Mouse (Mus musculus) midbrain, postnatal 0 days (tissue): ENCODE measurements around the gene Cc2d2a. TPM values are rescaled to one million over a fixed set of nuclear protein-coding genes. Genes with fewer than 3 reads are reported as not detected.
A peak's percentile ranks its signal among the peaks of the same experiment; 100 is the strongest.

Experiments
- ATAC-seq: fragments of 200-750 bp; cut with Nextera tagmentation; 2 replicates; pipeline ENCODE4 v1.8.0; 2017; ENCODE audit warnings: moderate number of reproducible peaks, mild to moderate bottlenecking, moderate TSS enrichment, moderate library complexity; ENCODE audit not compliant: low FRiP score
- DNase-seq: peaks from one replicate; pipeline ENCODE4 v3.0.0-alpha.2; 2015; ENCODE audit warnings: low spot score
- H3K27ac ChIP-seq: fragments of 300-500 bp; sonication (generic); 2 replicates; pipeline ENCODE4 v1.5.1; 2014; ENCODE audit warnings: low read depth, mild to moderate bottlenecking, low read length, mixed read lengths
- H3K27me3 ChIP-seq: fragments of 300-500 bp; sonication (generic); 2 replicates; pipeline ENCODE4 v1.6.1; 2014; ENCODE audit warnings: low read length, control low read depth, mixed read lengths; ENCODE audit not compliant: insufficient read depth
- H3K36me3 ChIP-seq: fragments of 300-500 bp; sonication (generic); 2 replicates; pipeline ENCODE4 v1.6.1; 2014; ENCODE audit warnings: low read length, control low read depth, mixed read lengths; ENCODE audit not compliant: insufficient read depth
- H3K4me1 ChIP-seq: fragments of 300-500 bp; sonication (generic); 2 replicates; pipeline ENCODE4 v1.6.1; 2014; ENCODE audit warnings: mild to moderate bottlenecking, control low read depth, antibody characterized with exemption, low read length, mixed read lengths; ENCODE audit not compliant: insufficient read depth
- H3K4me2 ChIP-seq: fragments of 300-500 bp; sonication (generic); 2 replicates; pipeline ENCODE4 v1.6.1; 2014; ENCODE audit warnings: low read depth, mild to moderate bottlenecking, low read length, mixed read lengths; ENCODE audit not compliant: poor library complexity, severe bottlenecking
- H3K4me3 ChIP-seq: fragments of 300-500 bp; sonication (generic); 2 replicates; pipeline ENCODE4 v1.5.1; 2014; ENCODE audit warnings: low read depth, mild to moderate bottlenecking, low read length, moderate library complexity
- H3K9ac ChIP-seq: fragments of 300-500 bp; sonication (generic); replicated peaks from 2 replicates; pipeline ENCODE4 v1.6.1; 2014; ENCODE audit warnings: mild to moderate bottlenecking, low read length, moderate library complexity, mixed read lengths; ENCODE audit not compliant: poor library complexity, severe bottlenecking
- H3K9me3 ChIP-seq: fragments of 300-500 bp; sonication (generic); 2 replicates; pipeline ENCODE4 v1.6.1; 2016; ENCODE audit warnings: low read length, control low read depth
- CTCF ChIP-seq: IDR thresholded peaks from 2 replicates; pipeline ENCODE4 v1.5.1; 2016; ENCODE audit warnings: antibody characterized with exemption, mild to moderate bottlenecking
- WGBS: fragments of 180-500 bp; shearing (Covaris S2); extraction: QIAGEN DNeasy Blood & Tissue Kit; methylation state at CpG from one replicate; pipeline ENCODE4 v1.1.7; 2014; 5-methylcytosine and 5-hydroxymethylcytosine counted together
- polyA plus RNA-seq: library from polyadenylated mRNA; unstranded; fragments of >200 nt; fragmentation: Nextera tagmentation; extraction: Ambion mirVana; gene quantifications from 2 replicates; pipeline ENCODE4 v1.2.1, GENCODE M21; 2015
- total RNA-seq: library from RNA; depleted of rRNA; stranded (reverse); fragments of >200 nt; gene quantifications from 2 replicates; pipeline ENCODE4 v1.2.3, GENCODE M21; 2014

Gene Cc2d2a
- total and polyA plus RNA-seq, 2 experiments from 2014 or later, result 4.7 to 8.6 TPM

GRCm38 (mm10) chr5:43745156-43745555, 83.0 kb downstream of the Cc2d2a start:
- H3K4me2 ChIP-seq, result no peak overlapping the region
- no peaks in the 10 kb centered on the region for H3K4me1 ChIP-seq
- DNase-seq (no peak), ATAC-seq (no peak)
- peaks cover 8% of the 10 kb centered on the region for H3K36me3 ChIP-seq
- no peak overlapping the region for H3K4me3 ChIP-seq
- no peak overlapping the region for H3K27ac ChIP-seq
- no peak overlapping the region for H3K9ac ChIP-seq
- no peaks in the 10 kb centered on the region for H3K9me3 ChIP-seq
- 59% methylated on average over 5 of the region's 5 CpGs for WGBS
- no peak for TF ChIP-seq CTCF
- no peaks in the 10 kb centered on the region for H3K27me3 ChIP-seq

- TF ChIP-seq CTCF, result no peak
- H3K4me2 ChIP-seq, result no peak overlapping the region
- H3K4me1 ChIP-seq, result no peaks in the 10 kb centered on the region
- no peak for ATAC-seq
- H3K27ac ChIP-seq, result no peak overlapping the region
- H3K9me3 ChIP-seq, result no peaks in the 10 kb centered on the region
- WGBS, result 93% methylated on average over 4 of the region's 4 CpGs
- no peak for DNase-seq
- peaks cover 5% of the 10 kb centered on the region; the same call in 1 of the 2 replicates for H3K36me3 ChIP-seq
- H3K27me3 ChIP-seq, result no peaks in the 10 kb centered on the region
- H3K4me3 ChIP-seq, result no peak overlapping the region
- no peak overlapping the region for H3K9ac ChIP-seq
Observed at GRCm38 (mm10) chr5:43748039-43748438, 85.9 kb downstream of the Cc2d2a start.

- no peaks in the 10 kb centered on the region for H3K9me3 ChIP-seq
- no peaks in the 10 kb centered on the region for H3K27me3 ChIP-seq
- H3K36me3 ChIP-seq, result peaks cover 3% of the 10 kb centered on the region; the same call in 1 of the 2 replicates
- no peaks in the 10 kb centered on the region for H3K4me1 ChIP-seq
- ATAC-seq (no peak), DNase-seq (no peak)
- H3K4me2 ChIP-seq, result no peak overlapping the region
- TF ChIP-seq CTCF, result no peak
- no peak overlapping the region for H3K27ac ChIP-seq
- H3K9ac ChIP-seq, result no peak overlapping the region
- no peak overlapping the region for H3K4me3 ChIP-seq
- WGBS, result 84% methylated on average over 3 of the region's 3 CpGs
Observed at GRCm38 (mm10) chr5:43749092-43749491, 86.9 kb downstream of the Cc2d2a start.

- Histone ChIP-seq H3K9me3 (no peaks in the 10 kb centered on the region), H3K27me3 (no peaks in the 10 kb centered on the region), H3K9ac (no peak overlapping the region), H3K27ac (no peak overlapping the region), H3K36me3 (peaks cover 16% of the 10 kb centered on the region), H3K4me1 (no peaks in the 10 kb centered on the region), H3K4me3 (no peak overlapping the region), H3K4me2 (no peak overlapping the region)
- no peak for ATAC-seq
- 88% methylated on average over 3 of the region's 3 CpGs for WGBS
- DNase-seq, result no peak
- TF ChIP-seq CTCF, result no peak
Observed at GRCm38 (mm10) chr5:43770618-43771354, 108.6 kb downstream of the Cc2d2a start.

GRCm38 (mm10) chr5:43771555-43771954, 109.4 kb downstream of the Cc2d2a start:
- DNase-seq (no peak), ATAC-seq (no peak)
- H3K27ac ChIP-seq, result no peak overlapping the region
- H3K4me3 ChIP-seq, result no peak overlapping the region
- H3K36me3 ChIP-seq, result peaks cover 16% of the 10 kb centered on the region
- no peak for TF ChIP-seq CTCF
- H3K4me2 ChIP-seq, result no peak overlapping the region
- H3K4me1 ChIP-seq, result no peaks in the 10 kb centered on the region
- H3K9ac ChIP-seq, result no peak overlapping the region
- WGBS, result 90% methylated on average over 3 of the region's 3 CpGs
- H3K27me3 ChIP-seq, result no peaks in the 10 kb centered on the region
- H3K9me3 ChIP-seq, result no peaks in the 10 kb centered on the region

- no peaks in the 10 kb centered on the region for H3K9me3 ChIP-seq
- peak; percentile 15 for DNase-seq
- no peaks in the 10 kb centered on the region for H3K27me3 ChIP-seq
- no peak overlapping the region for H3K9ac ChIP-seq
- no peak for TF ChIP-seq CTCF
- H3K4me3 ChIP-seq, result no peak overlapping the region
- H3K4me2 ChIP-seq, result no peak overlapping the region
- ATAC-seq, result no peak
- H3K27ac ChIP-seq, result no peak overlapping the region
- peaks cover 6% of the 10 kb centered on the region; the same call in 1 of the 2 replicates for H3K4me1 ChIP-seq
- H3K36me3 ChIP-seq, result no peaks in the 10 kb centered on the region
Observed at GRCm38 (mm10) chr5:43776407-43776806, 114.3 kb downstream of the Cc2d2a start.
